ENCODE assay signal across 29 mouse cellular contexts in genomic region chr12:44099188-44099587, GRCm38 (mm10).
"Had no signal": no experiment of that assay in that cellular context is flagged by ENCODE, and none has a peak within 500 bp of the region (broad histone marks: within the 10 kb centered on the region; RNA-seq: fewer than 3 reads in every experiment).

No protein-coding gene starts in this region.

- H3K36me3 ChIP-seq: heart, embryonic 10.5 days; heart, embryonic 12.5 days; hindbrain, embryonic 10.5 days; hindbrain, embryonic 12.5 days; kidney, embryonic 15.5 days; limb, embryonic 12.5 days; liver, embryonic 13.5 days; liver, embryonic 15.5 days had no signal

- H3K9me3 ChIP-seq: heart, embryonic 10.5 days; heart, embryonic 12.5 days; hindbrain, embryonic 10.5 days; hindbrain, embryonic 12.5 days; kidney, embryonic 15.5 days; limb, embryonic 12.5 days; liver, embryonic 13.5 days; liver, embryonic 15.5 days had no signal

- ATAC-seq: hindbrain, embryonic 16.5 days; inflammation-experienced regulatory T-cells, adult 6 months; intestine, embryonic 16.5 days had no signal

- H3K9ac ChIP-seq: heart, embryonic 12.5 days; hindbrain, embryonic 12.5 days; hindbrain, embryonic 14.5 days; kidney, embryonic 15.5 days; limb, embryonic 12.5 days; liver, embryonic 13.5 days; liver, embryonic 15.5 days had no signal

- H3K4me3 ChIP-seq: gastrocnemius, adult 2 months; heart, embryonic 10.5 days; heart, embryonic 12.5 days; hindbrain, embryonic 10.5 days; hindbrain, embryonic 12.5 days; kidney, embryonic 15.5 days; limb, embryonic 12.5 days; liver, embryonic 13.5 days; liver, embryonic 15.5 days had no signal

- H3K27ac ChIP-seq: gastrocnemius, adult 2 months; heart, embryonic 10.5 days; hindbrain, embryonic 10.5 days; hindbrain, embryonic 12.5 days; hindbrain, embryonic 14.5 days; kidney, embryonic 15.5 days; kidney, postnatal 0 days; limb, embryonic 12.5 days; liver, embryonic 13.5 days; liver, embryonic 15.5 days had no signal

- H3K27me3 ChIP-seq: heart, embryonic 12.5 days; hindbrain, embryonic 12.5 days; kidney, embryonic 15.5 days; limb, embryonic 12.5 days; liver, embryonic 13.5 days; liver, embryonic 15.5 days had no signal

- DNase-seq: gastrocnemius, adult 2 months; gastrocnemius, postnatal 10 days; gastrocnemius, postnatal 25 days; heart, adult 18-20 months; heart, postnatal 10 days; heart, postnatal 4 days; kidney, adult 11 months; kidney, adult 2 months; kidney, adult 9 months; kidney, postnatal 14 days; kidney, postnatal 36 days; layer of hippocampus, adult 9-11 months; layer of hippocampus, postnatal 36 days; left cerebral cortex, postnatal 4 days; liver; liver, embryonic 13.5 days had no signal

- H3K4me2 ChIP-seq: heart, embryonic 12.5 days; hindbrain, embryonic 12.5 days; hindbrain, embryonic 14.5 days; kidney, embryonic 15.5 days; limb, embryonic 12.5 days; liver, embryonic 11.5 days; liver, embryonic 13.5 days; liver, embryonic 15.5 days had no signal

- H3K4me1 ChIP-seq: heart, embryonic 10.5 days; heart, embryonic 12.5 days; hindbrain, embryonic 10.5 days; hindbrain, embryonic 12.5 days; kidney, embryonic 15.5 days; limb, embryonic 12.5 days; liver, embryonic 13.5 days; liver, embryonic 15.5 days had no signal
